Mouse (Mus musculus) limb, embryonic 10.5 days (tissue): ENCODE measurements around the gene Tlx3. TPM values are rescaled to one million over a fixed set of nuclear protein-coding genes. Genes with fewer than 3 reads are reported as not detected.

Experiments
- DNase-seq: peaks from one replicate; pipeline ENCODE4 v3.0.0-alpha.2; 2017; ENCODE audit warnings: low spot score
- H3K27ac ChIP-seq: fragments of 300-500 bp; sonication (generic); 2 replicates; pipeline ENCODE4 v1.5.1; 2016; ENCODE audit warnings: mild to moderate bottlenecking
- H3K27me3 ChIP-seq: fragments of 300-500 bp; sonication (generic); 2 replicates; pipeline ENCODE4 v1.6.1; 2016; ENCODE audit warnings: low read depth, mild to moderate bottlenecking; ENCODE audit not compliant: poor library complexity, severe bottlenecking
- H3K36me3 ChIP-seq: fragments of 300-500 bp; sonication (generic); 2 replicates; pipeline ENCODE4 v1.6.1; 2016; ENCODE audit warnings: mild to moderate bottlenecking, moderate library complexity
- H3K4me1 ChIP-seq: fragments of 300-500 bp; sonication (generic); 2 replicates; pipeline ENCODE4 v1.6.1; 2016
- H3K4me3 ChIP-seq: fragments of 300-500 bp; sonication (generic); 2 replicates; pipeline ENCODE4 v1.5.1; 2016; ENCODE audit warnings: mild to moderate bottlenecking, moderate library complexity
- H3K9me3 ChIP-seq: fragments of 300-500 bp; sonication (generic); replicated peaks from 2 replicates; pipeline ENCODE4 v1.6.1; 2016; ENCODE audit warnings: mild to moderate bottlenecking
- WGBS: fragments of 180-500 bp; shearing (Covaris S2); methylation state at CpG from one replicate; pipeline ENCODE4 v1.1.7; 2016; 5-methylcytosine and 5-hydroxymethylcytosine counted together
- polyA plus RNA-seq: library from polyadenylated mRNA; unstranded; fragments of >200 nt; fragmentation: Nextera tagmentation; extraction: Ambion mirVana; gene quantifications from 2 replicates; pipeline ENCODE4 v1.2.1, GENCODE M21; 2016

Gene Tlx3
- polyA plus RNA-seq, 1 experiment from 2014 or later = not detected

- H3K4me3 ChIP-seq = no peak overlapping the region
- H3K9me3 ChIP-seq = no peaks in the 10 kb centered on the region
- 87% methylated on average over 4 of the region's 4 CpGs for WGBS
- no peaks in the 10 kb centered on the region for H3K27me3 ChIP-seq
- no peak for DNase-seq
- H3K36me3 ChIP-seq = peaks cover 100% of the 10 kb centered on the region
- H3K4me1 ChIP-seq = peaks cover 6% of the 10 kb centered on the region
- no peak overlapping the region for H3K27ac ChIP-seq
Measured at GRCm38 (mm10) chr11:33156436-33157015, 46.9 kb downstream of the Tlx3 start.

- no peak for DNase-seq
- no peaks in the 10 kb centered on the region for H3K9me3 ChIP-seq
- H3K27me3 ChIP-seq = no peaks in the 10 kb centered on the region
- H3K27ac ChIP-seq = no peak overlapping the region
- peaks cover 1% of the 10 kb centered on the region; the same call in 1 of the 2 replicates for H3K4me1 ChIP-seq
- H3K36me3 ChIP-seq = peaks cover 100% of the 10 kb centered on the region
- 93% methylated on average over 3 of the region's 3 CpGs for WGBS
- H3K4me3 ChIP-seq = no peak overlapping the region
Measured at GRCm38 (mm10) chr11:33154459-33154858, 48.9 kb downstream of the Tlx3 start.

GRCm38 (mm10) chr11:33152997-33153396 lies 50.4 kb downstream of the Tlx3 start:
- H3K9me3 ChIP-seq = no peaks in the 10 kb centered on the region
- WGBS = 96% methylated on average over 1 of the region's 1 CpGs
- no peaks in the 10 kb centered on the region for H3K27me3 ChIP-seq
- H3K27ac ChIP-seq = no peak overlapping the region
- no peak for DNase-seq
- H3K4me1 ChIP-seq = peaks cover 3% of the 10 kb centered on the region
- H3K4me3 ChIP-seq = no peak overlapping the region
- peaks cover 87% of the 10 kb centered on the region for H3K36me3 ChIP-seq

- DNase-seq = peak; percentile 21
- H3K9me3 ChIP-seq = no peaks in the 10 kb centered on the region
- peaks cover 75% of the 10 kb centered on the region for H3K36me3 ChIP-seq
- peaks cover 12% of the 10 kb centered on the region for H3K27me3 ChIP-seq
- WGBS = 76% methylated on average over 4 of the region's 4 CpGs
- no peak overlapping the region for H3K27ac ChIP-seq
- H3K4me1 ChIP-seq = peaks cover 15% of the 10 kb centered on the region
- H3K4me3 ChIP-seq = no peak overlapping the region
Measured at GRCm38 (mm10) chr11:33151780-33152145, 51.6 kb downstream of the Tlx3 start.

GRCm38 (mm10) chr11:33151128-33151779 lies 52.1 kb downstream of the Tlx3 start:
- Histone ChIP-seq H3K4me3 (no peak overlapping the region), H3K27ac (no peak overlapping the region), H3K36me3 (peaks cover 70% of the 10 kb centered on the region), H3K9me3 (no peaks in the 10 kb centered on the region), H3K27me3 (peaks cover 17% of the 10 kb centered on the region), H3K4me1 (peaks cover 20% of the 10 kb centered on the region)
- 74% methylated on average over 3 of the region's 3 CpGs for WGBS
- DNase-seq = peak; percentile 28

Other genes starting within 250 kb of the Tlx3 start
- gene Fgf18, start 56.2 kb downstream of the Tlx3 start, polyA plus RNA-seq = 1.7 and 5.7 TPM in 2 replicates
- gene Npm1, start 40.4 kb downstream of the Tlx3 start, polyA plus RNA-seq = 1,479 and 1,796 TPM in 2 replicates
- gene Gm12117, start 73.1 kb upstream of the Tlx3 start, polyA plus RNA-seq = not detected in 2 replicates